Mouse (Mus musculus): ENCODE results near the gene Hmox2.
A peak's percentile ranks its signal among the peaks of the same experiment; 100 is the strongest.

Hmox2 gene

GRCm38 (mm10) chr16:4726528-4727128 lies 467 bp downstream of the Hmox2 start:
- no peak for DNase-seq

- DNase-seq = no peak
These were observed 1.4 kb downstream of the Hmox2 start for GRCm38 (mm10) chr16:4727526-4727925.

- DNase-seq = no peak
These were observed 1.8 kb downstream of the Hmox2 start for GRCm38 (mm10) chr16:4727963-4728362.

- no peak for DNase-seq
These were observed 4.7 kb downstream of the Hmox2 start for GRCm38 (mm10) chr16:4730776-4731358.

- no peak for DNase-seq
These were observed 10.1 kb downstream of the Hmox2 start for GRCm38 (mm10) chr16:4736262-4736661.

GRCm38 (mm10) chr16:4739994-4740393 lies 13.8 kb downstream of the Hmox2 start:
- DNase-seq = no peak

- DNase-seq = no peak
These were observed 16.0 kb downstream of the Hmox2 start for GRCm38 (mm10) chr16:4742186-4742585.

- no peak for DNase-seq
These were observed 26.0 kb downstream of the Hmox2 start for GRCm38 (mm10) chr16:4752155-4752554.

- no peak for DNase-seq
These were observed 27.9 kb downstream of the Hmox2 start for GRCm38 (mm10) chr16:4754045-4754444.

GRCm38 (mm10) chr16:4756660-4757335 lies 30.6 kb downstream of the Hmox2 start:
- DNase-seq = peak; percentile 23 to 26

- no peak for DNase-seq
These were observed 36.3 kb downstream of the Hmox2 start for GRCm38 (mm10) chr16:4762437-4762836.

GRCm38 (mm10) chr16:4763276-4763675 lies 37.1 kb downstream of the Hmox2 start:
- DNase-seq = peak; percentile 25 to 50

- no peak for DNase-seq
These were observed 39.7 kb downstream of the Hmox2 start for GRCm38 (mm10) chr16:4765852-4766251.

- DNase-seq = peak; percentile 40 to 50
These were observed 41.0 kb downstream of the Hmox2 start for GRCm38 (mm10) chr16:4767012-4767790.

GRCm38 (mm10) chr16:4768719-4769118 lies 42.6 kb downstream of the Hmox2 start:
- no peak for DNase-seq

GRCm38 (mm10) chr16:4773289-4773970 lies 47.3 kb downstream of the Hmox2 start:
- DNase-seq = peak in 1 of 2 experiments; percentile 48

GRCm38 (mm10) chr16:4777171-4777904 lies 51.2 kb downstream of the Hmox2 start:
- peak; percentile 41 to 57 for DNase-seq

GRCm38 (mm10) chr16:4777905-4778609 lies 51.9 kb downstream of the Hmox2 start:
- DNase-seq = peak; percentile 31 to 39

GRCm38 (mm10) chr16:4778940-4779339 lies 52.8 kb downstream of the Hmox2 start:
- DNase-seq = no peak

- peak; percentile 85 to 86 for DNase-seq
These were observed 55.5 kb downstream of the Hmox2 start for GRCm38 (mm10) chr16:4781524-4782196.

- no peak for DNase-seq
These were observed 56.4 kb downstream of the Hmox2 start for GRCm38 (mm10) chr16:4782515-4782914.
